Mouse (Mus musculus) spleen, postnatal 10 days (tissue): ENCODE measurements around the gene Man2a1.
"Not testable (repeated sequence)": the region's sequence is repeated elsewhere in the genome, so short reads cannot be mapped to it uniquely, and the experiment has no call there.

ENCODE experiments used
- DNase-seq, 2 experiments: peaks; one replicate each; pipeline ENCODE4 v3.0.0; 2021 to 2022; ENCODE audit warnings: low spot score in 2 of 2

The Man2a1 gene

GRCm38 (mm10) chr17:64755191-64755590, 154.7 kb downstream of the Man2a1 start:
- peak in 1 of 2 experiments; percentile 28 for DNase-seq

GRCm38 (mm10) chr17:64762651-64763050, 162.1 kb downstream of the Man2a1 start:
- DNase-seq: not testable (repeated sequence)

GRCm38 (mm10) chr17:64763491-64763890, 163.0 kb downstream of the Man2a1 start:
- DNase-seq: no peak

- no peak for DNase-seq
Measured at GRCm38 (mm10) chr17:64764175-64765122, 163.9 kb downstream of the Man2a1 start.

GRCm38 (mm10) chr17:64765286-64765685, 164.8 kb downstream of the Man2a1 start:
- DNase-seq: no peak

- DNase-seq: no peak
Measured at GRCm38 (mm10) chr17:64766507-64766906, 166.0 kb downstream of the Man2a1 start.

- no peak for DNase-seq
Measured at GRCm38 (mm10) chr17:64770277-64770676, 169.7 kb downstream of the Man2a1 start.

- DNase-seq: no peak
Measured at GRCm38 (mm10) chr17:64772611-64773010, 172.1 kb downstream of the Man2a1 start.

GRCm38 (mm10) chr17:64774218-64774617, 173.7 kb downstream of the Man2a1 start:
- no peak for DNase-seq

GRCm38 (mm10) chr17:64778300-64778699, 177.8 kb downstream of the Man2a1 start:
- no peak for DNase-seq

GRCm38 (mm10) chr17:64778756-64779155, 178.2 kb downstream of the Man2a1 start:
- no peak for DNase-seq

GRCm38 (mm10) chr17:64780753-64781490, 180.4 kb downstream of the Man2a1 start:
- DNase-seq: peak in 1 of 2 experiments; percentile 20

- DNase-seq: no peak
Measured at GRCm38 (mm10) chr17:64782307-64782706, 181.8 kb downstream of the Man2a1 start.

- DNase-seq: no peak
Measured at GRCm38 (mm10) chr17:64785961-64786360, 185.4 kb downstream of the Man2a1 start.

- DNase-seq: no peak
Measured at GRCm38 (mm10) chr17:64788301-64788700, 187.8 kb downstream of the Man2a1 start.

GRCm38 (mm10) chr17:64789175-64789574, 188.6 kb downstream of the Man2a1 start:
- DNase-seq: no peak

- no peak for DNase-seq
Measured at GRCm38 (mm10) chr17:64792076-64792475, 191.5 kb downstream of the Man2a1 start.

GRCm38 (mm10) chr17:64792623-64793022, 192.1 kb downstream of the Man2a1 start:
- no peak for DNase-seq

GRCm38 (mm10) chr17:64802168-64802955, 201.8 kb downstream of the Man2a1 start:
- no peak for DNase-seq

GRCm38 (mm10) chr17:64802956-64803275, 202.4 kb downstream of the Man2a1 start:
- no peak for DNase-seq
